Mouse (Mus musculus): ENCODE measurements around the gene Fam53b. TPM values are rescaled to one million over a fixed set of nuclear protein-coding genes. Genes with fewer than 3 reads are reported as not detected.

Fam53b gene
- polyA plus RNA-seq, 1 experiment from 2014 or later: 39.6 TPM

GRCm38 (mm10) chr7:132824346-132825022, 10.8 kb upstream of the Fam53b start:
- Histone ChIP-seq H3K4me1 (peaks cover 12% of the 10 kb centered on the region; the same call in 1 of the 2 replicates), H3K4me3 (no peak overlapping the region), H3K9me3 (no peaks in the 10 kb centered on the region), H3K27ac (replicated peaks) (no peak overlapping the region), H3K9ac (replicated peaks) (no peak overlapping the region), H3K27me3 (no peaks in the 10 kb centered on the region), H3K36me3 (peaks cover 25% of the 10 kb centered on the region), H3K4me2 (replicated peaks) (no peak overlapping the region)
- ATAC-seq (ENCODE audit: low FRiP score, low read depth): no peak
- 19% methylated on average over 1 of the region's 1 CpGs for WGBS

GRCm38 (mm10) chr7:132823832-132824231, 10.1 kb upstream of the Fam53b start:
- ATAC-seq (ENCODE audit: low FRiP score, low read depth): no peak
- Histone ChIP-seq H3K4me2 (replicated peaks) (no peak overlapping the region), H3K9me3 (no peaks in the 10 kb centered on the region), H3K4me1 (peaks cover 12% of the 10 kb centered on the region; the same call in 1 of the 2 replicates), H3K4me3 (no peak overlapping the region), H3K36me3 (peaks cover 25% of the 10 kb centered on the region), H3K27ac (replicated peaks) (no peak overlapping the region), H3K9ac (replicated peaks) (no peak overlapping the region), H3K27me3 (no peaks in the 10 kb centered on the region)

GRCm38 (mm10) chr7:132820692-132821091, 7.0 kb upstream of the Fam53b start:
- no peaks in the 10 kb centered on the region for H3K9me3 ChIP-seq
- peaks cover 8% of the 10 kb centered on the region for H3K36me3 ChIP-seq
- no peak overlapping the region for H3K4me3 ChIP-seq
- 76% methylated on average over 3 of the region's 3 CpGs for WGBS
- ATAC-seq (ENCODE audit: low FRiP score, low read depth): no peak
- no peaks in the 10 kb centered on the region for H3K27me3 ChIP-seq
- H3K4me1 ChIP-seq: peaks cover 16% of the 10 kb centered on the region
- no peak overlapping the region for H3K27ac ChIP-seq (replicated peaks)
- no peak overlapping the region for H3K4me2 ChIP-seq (replicated peaks)
- no peak overlapping the region for H3K9ac ChIP-seq (replicated peaks)

GRCm38 (mm10) chr7:132817056-132817455, 3.4 kb upstream of the Fam53b start:
- no peaks in the 10 kb centered on the region for H3K27me3 ChIP-seq
- WGBS: 69% methylated on average over 6 of the region's 6 CpGs
- no peak overlapping the region for H3K4me3 ChIP-seq
- no peak overlapping the region for H3K4me2 ChIP-seq (replicated peaks)
- H3K27ac ChIP-seq (replicated peaks): no peak overlapping the region
- ATAC-seq (ENCODE audit: low FRiP score, low read depth): no peak
- H3K36me3 ChIP-seq: 0 out of 2 replicates have a peak, but pooled peaks cover 3% of the 10 kb centered on the region
- peaks cover 31% of the 10 kb centered on the region for H3K4me1 ChIP-seq
- H3K9me3 ChIP-seq: no peaks in the 10 kb centered on the region
- H3K9ac ChIP-seq (replicated peaks): no peak overlapping the region

- 48% methylated on average over 2 of the region's 2 CpGs for WGBS
- Histone ChIP-seq H3K4me2 (replicated peaks) (no peak overlapping the region), H3K36me3 (0 out of 2 replicates have a peak, but pooled peaks cover 3% of the 10 kb centered on the region), H3K4me3 (no peak overlapping the region), H3K27ac (replicated peaks) (no peak overlapping the region), H3K27me3 (no peaks in the 10 kb centered on the region), H3K4me1 (peaks cover 36% of the 10 kb centered on the region), H3K9ac (replicated peaks) (no peak overlapping the region), H3K9me3 (no peaks in the 10 kb centered on the region)
- no peak for ATAC-seq (ENCODE audit: low FRiP score, low read depth)
Observed at GRCm38 (mm10) chr7:132816528-132816927, 2.8 kb upstream of the Fam53b start.

- ATAC-seq (ENCODE audit: low FRiP score, low read depth): no peak
- Histone ChIP-seq H3K4me2 (replicated peaks) (no peak overlapping the region), H3K9me3 (no peaks in the 10 kb centered on the region), H3K9ac (replicated peaks) (no peak overlapping the region), H3K36me3 (0 out of 2 replicates have a peak, but pooled peaks cover 1% of the 10 kb centered on the region), H3K4me1 (peaks cover 44% of the 10 kb centered on the region), H3K27ac (replicated peaks) (no peak overlapping the region), H3K27me3 (no peaks in the 10 kb centered on the region), H3K4me3 (no peak overlapping the region)
- 76% methylated on average over 5 of the region's 5 CpGs for WGBS
Observed at GRCm38 (mm10) chr7:132815081-132815480, 1.4 kb upstream of the Fam53b start.

GRCm38 (mm10) chr7:132814089-132814450, 384 bp upstream of the Fam53b start:
- Histone ChIP-seq H3K36me3 (no peaks in the 10 kb centered on the region), H3K9me3 (no peaks in the 10 kb centered on the region), H3K4me1 (peaks cover 54% of the 10 kb centered on the region), H3K4me3 (peak overlapping the region; percentile 75), H3K9ac (replicated peaks) (peak overlapping the region; percentile 82), H3K27ac (replicated peaks) (peak overlapping the region; percentile 93), H3K27me3 (no peaks in the 10 kb centered on the region), H3K4me2 (replicated peaks) (peak overlapping the region; percentile 83)
- 2% methylated on average over 7 of the region's 7 CpGs for WGBS
- ATAC-seq (ENCODE audit: low FRiP score, low read depth): no peak

- H3K4me2 ChIP-seq (replicated peaks): peak overlapping the region; percentile 83
- H3K27ac ChIP-seq (replicated peaks): peak overlapping the region; percentile 93
- H3K9ac ChIP-seq (replicated peaks): peak overlapping the region; percentile 82
- H3K9me3 ChIP-seq: no peaks in the 10 kb centered on the region
- H3K4me1 ChIP-seq: peaks cover 66% of the 10 kb centered on the region
- WGBS: under 1% methylated on average over 59 of the region's 59 CpGs
- no peaks in the 10 kb centered on the region for H3K27me3 ChIP-seq
- peak overlapping the region; percentile 75 for H3K4me3 ChIP-seq
- no peaks in the 10 kb centered on the region for H3K36me3 ChIP-seq
- peak; percentile 24; the same call in 1 of the 2 replicates for ATAC-seq (ENCODE audit: low FRiP score, low read depth)
Observed at GRCm38 (mm10) chr7:132812619-132813415, 869 bp downstream of the Fam53b start.

GRCm38 (mm10) chr7:132811716-132812618, 1.7 kb downstream of the Fam53b start:
- 13% methylated on average over 23 of the region's 23 CpGs for WGBS

GRCm38 (mm10) chr7:132810879-132811278, 2.8 kb downstream of the Fam53b start:
- Histone ChIP-seq H3K4me2 (replicated peaks) (peak overlapping the region; percentile 83), H3K4me1 (peaks cover 83% of the 10 kb centered on the region), H3K4me3 (no peak overlapping the region), H3K27ac (replicated peaks) (peak overlapping the region; percentile 79; the same call in 1 of the 2 replicates), H3K9ac (replicated peaks) (no peak overlapping the region), H3K36me3 (no peaks in the 10 kb centered on the region), H3K27me3 (no peaks in the 10 kb centered on the region), H3K9me3 (no peaks in the 10 kb centered on the region)
- 72% methylated on average over 1 of the region's 1 CpGs for WGBS
- ATAC-seq (ENCODE audit: low FRiP score, low read depth): 0 out of 2 replicates have a peak, but pooled peaks have one; percentile 4

More at GRCm38 (mm10) chr7:132811716-132812618, 1.7 kb downstream of the Fam53b start:
- peak overlapping the region; percentile 83 for H3K4me2 ChIP-seq (replicated peaks)
- no peaks in the 10 kb centered on the region for H3K9me3 ChIP-seq
- H3K27ac ChIP-seq (replicated peaks): peak overlapping the region; percentile 93
- peak overlapping the region; percentile 75 for H3K4me3 ChIP-seq
- H3K9ac ChIP-seq (replicated peaks): peak overlapping the region; percentile 82
- no peak for ATAC-seq (ENCODE audit: low FRiP score, low read depth)
- H3K4me1 ChIP-seq: peaks cover 75% of the 10 kb centered on the region
- no peaks in the 10 kb centered on the region for H3K36me3 ChIP-seq
- H3K27me3 ChIP-seq: no peaks in the 10 kb centered on the region

GRCm38 (mm10) chr7:132810368-132810767, 3.3 kb downstream of the Fam53b start:
- ATAC-seq (ENCODE audit: low FRiP score, low read depth): no peak
- peaks cover 83% of the 10 kb centered on the region for H3K4me1 ChIP-seq
- H3K9me3 ChIP-seq: no peaks in the 10 kb centered on the region
- peak overlapping the region; percentile 79 for H3K27ac ChIP-seq (replicated peaks)
- WGBS: 12% methylated on average over 6 of the region's 6 CpGs
- H3K9ac ChIP-seq (replicated peaks): no peak overlapping the region; the same call in 1 of the 2 replicates
- H3K4me2 ChIP-seq (replicated peaks): peak overlapping the region; percentile 83
- no peaks in the 10 kb centered on the region for H3K36me3 ChIP-seq
- H3K4me3 ChIP-seq: no peak overlapping the region
- no peaks in the 10 kb centered on the region for H3K27me3 ChIP-seq
